Comparison of ENCODE assay signal across 9 mouse cellular contexts in the genomic region with DNA sequence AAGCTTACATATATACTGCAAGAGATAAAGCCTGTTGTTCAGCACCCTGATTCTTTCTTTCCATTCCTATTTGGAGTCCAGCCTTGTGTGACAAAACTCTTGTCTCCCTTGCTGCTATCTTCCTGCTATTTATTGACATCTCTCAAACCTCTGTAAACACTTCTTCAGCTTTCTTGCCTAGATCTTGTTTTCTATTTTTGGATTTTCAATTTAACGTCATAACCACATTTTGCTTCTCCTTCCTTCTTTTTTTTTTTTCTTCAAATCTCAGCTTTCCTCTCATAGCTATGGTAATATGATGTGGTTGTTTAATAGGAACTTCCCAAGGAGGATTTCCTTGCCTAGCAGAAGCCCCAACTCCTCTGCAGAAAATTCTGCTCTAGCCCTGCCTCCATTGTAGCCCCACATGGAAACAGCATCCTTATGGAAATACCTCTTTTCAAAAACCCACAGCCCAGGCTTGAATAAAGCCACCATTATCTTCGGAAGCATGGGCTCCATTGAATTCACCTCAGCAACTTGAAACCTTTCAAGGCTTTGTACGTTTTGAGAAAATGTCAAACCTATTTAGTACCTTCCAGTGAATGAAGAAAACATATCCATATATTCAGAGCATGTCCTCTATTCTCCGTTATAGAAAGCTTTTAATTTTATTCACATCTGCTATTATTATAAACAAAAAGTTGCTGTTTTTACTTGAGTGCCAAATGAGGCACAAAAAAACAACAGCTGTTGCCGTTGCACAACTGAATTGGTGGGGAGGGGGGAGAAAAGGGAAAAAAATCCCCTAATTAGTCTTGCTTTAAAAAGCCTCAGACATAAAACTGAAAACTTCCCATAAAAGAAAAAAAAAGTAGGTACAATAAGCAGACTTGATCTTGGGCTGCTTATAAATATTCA.
DNase-seq lines count a peak whose midpoint lies in the region; ATAC-seq lines count a peak whose summit lies in the region.
"Had no signal": no experiment of that assay in that cellular context is flagged by ENCODE, and none has a peak within 500 bp of the region (broad histone marks: within the 10 kb centered on the region; RNA-seq: fewer than 3 reads in every experiment).

No protein-coding gene starts in this region.

- H3K27ac ChIP-seq in heart, embryonic 10.5 days = 0 out of 2 replicates have a peak overlapping the region, but pooled peaks have one; percentile 74
- H3K27ac ChIP-seq in embryonic facial prominence, embryonic 11.5 days (replicated peaks; ENCODE audit: low read depth, low read length) = no peak overlapping the region
- H3K27ac ChIP-seq in hindbrain, embryonic 11.5 days (ENCODE audit: low read depth, low read length) = no peak overlapping the region; the same call in 1 of the 2 replicates
- H3K27ac ChIP-seq in midbrain, embryonic 15.5 days = peak overlapping the region; percentile 9; the same call in 1 of the 2 replicates

- no peaks in the 10 kb centered on the region for H3K27me3 ChIP-seq in heart, embryonic 10.5 days (ENCODE audit: insufficient read depth, poor library complexity, severe bottlenecking)
- no peaks in the 10 kb centered on the region for H3K27me3 ChIP-seq in embryonic facial prominence, embryonic 11.5 days (ENCODE audit: control insufficient read depth, insufficient read depth, low read length)
- H3K27me3 ChIP-seq in hindbrain, embryonic 11.5 days (ENCODE audit: control insufficient read depth, insufficient read depth, low read length) = no peaks in the 10 kb centered on the region
- no peaks in the 10 kb centered on the region for H3K27me3 ChIP-seq in midbrain, embryonic 15.5 days (replicated peaks)

- no peaks in the 10 kb centered on the region for H3K36me3 ChIP-seq in heart, embryonic 10.5 days
- H3K36me3 ChIP-seq in embryonic facial prominence, embryonic 11.5 days (replicated peaks; ENCODE audit: control insufficient read depth, insufficient read depth, low read depth, low read length) = no peaks in the 10 kb centered on the region
- H3K36me3 ChIP-seq in hindbrain, embryonic 11.5 days (ENCODE audit: control insufficient read depth, insufficient read depth, low read length) = no peaks in the 10 kb centered on the region
- no peaks in the 10 kb centered on the region for H3K36me3 ChIP-seq in midbrain, embryonic 15.5 days (replicated peaks)

- H3K4me2 ChIP-seq in embryonic facial prominence, embryonic 11.5 days (ENCODE audit: low read depth, low read length) = no peak overlapping the region
- no peak overlapping the region for H3K4me2 ChIP-seq in hindbrain, embryonic 11.5 days (replicated peaks; ENCODE audit: low read depth, low read length)
- no peak overlapping the region for H3K4me2 ChIP-seq in midbrain, embryonic 15.5 days

- H3K9me3 ChIP-seq in heart, embryonic 10.5 days = no peaks in the 10 kb centered on the region
- no peaks in the 10 kb centered on the region for H3K9me3 ChIP-seq in embryonic facial prominence, embryonic 11.5 days (replicated peaks; ENCODE audit: control insufficient read depth, low read length)
- H3K9me3 ChIP-seq in hindbrain, embryonic 11.5 days (ENCODE audit: control insufficient read depth, low read length) = no peaks in the 10 kb centered on the region
- no peaks in the 10 kb centered on the region for H3K9me3 ChIP-seq in midbrain, embryonic 15.5 days

- H3K9ac ChIP-seq in embryonic facial prominence, embryonic 11.5 days (replicated peaks; ENCODE audit: low read length) = no peak overlapping the region
- H3K9ac ChIP-seq in hindbrain, embryonic 11.5 days (ENCODE audit: low read depth, low read length) = no peak overlapping the region
- H3K9ac ChIP-seq in midbrain, embryonic 15.5 days = no peak overlapping the region

- peak; percentile 37; the same call in 1 of the 2 replicates for ATAC-seq in embryonic facial prominence, embryonic 11.5 days (replicated peaks; ENCODE audit: insufficient number of reproducible peaks, low FRiP score, low TSS enrichment, low read depth)
- ATAC-seq in hindbrain, embryonic 11.5 days (ENCODE audit: low FRiP score) = peak; percentile 60
- peak; percentile 76 for ATAC-seq in midbrain, embryonic 15.5 days (replicated peaks)
- no peak for ATAC-seq in erythroid progenitor cell, adult 5-6 weeks (replicated peaks; ENCODE audit: low FRiP score, poor library complexity, severe bottlenecking)
- no peak for ATAC-seq in activated CD4-positive, CD25-positive, alpha-beta regulatory T cell, adult 4 months

- H3K4me3 ChIP-seq in heart, embryonic 10.5 days = no peak overlapping the region
- no peak overlapping the region for H3K4me3 ChIP-seq in embryonic facial prominence, embryonic 11.5 days (ENCODE audit: low read depth, low read length)
- H3K4me3 ChIP-seq in hindbrain, embryonic 11.5 days (ENCODE audit: low read depth, low read length) = no peak overlapping the region
- no peak overlapping the region for H3K4me3 ChIP-seq in midbrain, embryonic 15.5 days

- DNase-seq in heart, embryonic 10.5 days (ENCODE audit: low spot score) = no peak
- DNase-seq in heart, postnatal 4 days = no peak
- DNase-seq in embryonic facial prominence, embryonic 11.5 days (ENCODE audit: low spot score) = peak; percentile 47
- DNase-seq in hindbrain, embryonic 11.5 days (ENCODE audit: low spot score) = peak; percentile 37
- DNase-seq in cerebellum, adult 11-12 months = no peak
- DNase-seq: adrenal gland, adult 2 months had no signal

- peaks cover 16% of the 10 kb centered on the region for H3K4me1 ChIP-seq in heart, embryonic 10.5 days
- H3K4me1 ChIP-seq in embryonic facial prominence, embryonic 11.5 days (ENCODE audit: control insufficient read depth, insufficient read depth, low read length) = no peaks in the 10 kb centered on the region
- H3K4me1 ChIP-seq in hindbrain, embryonic 11.5 days (replicated peaks; ENCODE audit: control insufficient read depth, insufficient read depth, low read length) = peaks cover 4% of the 10 kb centered on the region
- H3K4me1 ChIP-seq in midbrain, embryonic 15.5 days = peaks cover 28% of the 10 kb centered on the region

- 78% methylated on average over 5 of the region's 5 CpGs for WGBS in heart, embryonic 10.5 days
- 36% methylated on average over 5 of the region's 5 CpGs for WGBS in embryonic facial prominence, embryonic 11.5 days
- WGBS in hindbrain, embryonic 11.5 days = 38% methylated on average over 5 of the region's 5 CpGs
- WGBS in midbrain, embryonic 15.5 days = 15% methylated on average over 5 of the region's 5 CpGs

Comparison
In these comparisons a context has a peak if more than half of its experiments do, and no peak if none do; other contexts are left out.
1. DNase-seq: peak in embryonic facial prominence, embryonic 11.5 days (single experiment) and hindbrain, embryonic 11.5 days (single experiment); none in heart, embryonic 10.5 days (single experiment), heart, postnatal 4 days (single experiment) and cerebellum, adult 11-12 months (single experiment).
2. H3K27ac ChIP-seq: peak in heart, embryonic 10.5 days (single experiment) and midbrain, embryonic 15.5 days (single experiment); none in embryonic facial prominence, embryonic 11.5 days (single experiment) and hindbrain, embryonic 11.5 days (single experiment).
3. ATAC-seq: peak in embryonic facial prominence, embryonic 11.5 days (single experiment), hindbrain, embryonic 11.5 days (single experiment) and midbrain, embryonic 15.5 days (single experiment); none in erythroid progenitor cell, adult 5-6 weeks (single experiment) and activated CD4-positive, CD25-positive, alpha-beta regulatory T cell, adult 4 months (single experiment).